Mouse (Mus musculus): ENCODE data around the gene Tfcp2. TPM values are rescaled to one million over a fixed set of nuclear protein-coding genes. Genes with fewer than 3 reads are reported as not detected.

Tfcp2 gene
- polyA plus RNA-seq, 1 experiment from 2014 or later = 32.5 TPM

GRCm38 (mm10) chr15:100585931-100586330 is 34.1 kb upstream of the Tfcp2 start:
- Histone ChIP-seq H3K4me1 (no peaks in the 10 kb centered on the region), H3K36me3 (peaks cover 42% of the 10 kb centered on the region), H3K9ac (no peak overlapping the region), H3K4me2 (no peak overlapping the region), H3K27me3 (no peaks in the 10 kb centered on the region), H3K4me3 (no peak overlapping the region), H3K9me3 (no peaks in the 10 kb centered on the region), H3K27ac (no peak overlapping the region)
- WGBS = 90% methylated on average over 16 of the region's 16 CpGs
- ATAC-seq (ENCODE audit: insufficient number of reproducible peaks, insufficient read depth, low FRiP score, low TSS enrichment, low read depth) = no peak

GRCm38 (mm10) chr15:100580108-100580507 is 28.3 kb upstream of the Tfcp2 start:
- no peaks in the 10 kb centered on the region for H3K9me3 ChIP-seq
- no peaks in the 10 kb centered on the region for H3K4me1 ChIP-seq
- peaks cover 40% of the 10 kb centered on the region for H3K36me3 ChIP-seq
- no peak overlapping the region for H3K4me3 ChIP-seq
- ATAC-seq (ENCODE audit: insufficient number of reproducible peaks, insufficient read depth, low FRiP score, low TSS enrichment, low read depth) = no peak
- H3K27me3 ChIP-seq = no peaks in the 10 kb centered on the region
- no peak overlapping the region for H3K27ac ChIP-seq
- no peak overlapping the region for H3K4me2 ChIP-seq
- no peak overlapping the region for H3K9ac ChIP-seq
- 86% methylated on average over 10 of the region's 10 CpGs for WGBS

GRCm38 (mm10) chr15:100577972-100578371 is 26.2 kb upstream of the Tfcp2 start:
- Histone ChIP-seq H3K27me3 (no peaks in the 10 kb centered on the region), H3K27ac (no peak overlapping the region), H3K4me2 (no peak overlapping the region), H3K9ac (no peak overlapping the region), H3K4me1 (peaks cover 20% of the 10 kb centered on the region), H3K36me3 (peaks cover 32% of the 10 kb centered on the region), H3K4me3 (no peak overlapping the region), H3K9me3 (no peaks in the 10 kb centered on the region)
- WGBS = 75% methylated on average over 16 of the region's 16 CpGs
- ATAC-seq (ENCODE audit: insufficient number of reproducible peaks, insufficient read depth, low FRiP score, low TSS enrichment, low read depth) = no peak

GRCm38 (mm10) chr15:100576810-100577209 is 25.0 kb upstream of the Tfcp2 start:
- H3K4me2 ChIP-seq = no peak overlapping the region
- no peak overlapping the region for H3K27ac ChIP-seq
- H3K9me3 ChIP-seq = no peaks in the 10 kb centered on the region
- WGBS = 83% methylated on average over 6 of the region's 6 CpGs
- H3K36me3 ChIP-seq = peaks cover 27% of the 10 kb centered on the region
- peaks cover 20% of the 10 kb centered on the region for H3K4me1 ChIP-seq
- no peaks in the 10 kb centered on the region for H3K27me3 ChIP-seq
- no peak for ATAC-seq (ENCODE audit: insufficient number of reproducible peaks, insufficient read depth, low FRiP score, low TSS enrichment, low read depth)
- H3K4me3 ChIP-seq = no peak overlapping the region
- H3K9ac ChIP-seq = no peak overlapping the region

- Histone ChIP-seq H3K4me2 (no peak overlapping the region), H3K27ac (no peak overlapping the region), H3K27me3 (no peaks in the 10 kb centered on the region), H3K4me1 (peaks cover 20% of the 10 kb centered on the region), H3K36me3 (peaks cover 27% of the 10 kb centered on the region), H3K9ac (no peak overlapping the region), H3K4me3 (no peak overlapping the region), H3K9me3 (no peaks in the 10 kb centered on the region)
- WGBS = 80% methylated on average over 6 of the region's 6 CpGs
- no peak for ATAC-seq (ENCODE audit: insufficient number of reproducible peaks, insufficient read depth, low FRiP score, low TSS enrichment, low read depth)
Measured at GRCm38 (mm10) chr15:100576392-100576791, 24.6 kb upstream of the Tfcp2 start.

- H3K4me2 ChIP-seq = no peak overlapping the region
- H3K4me1 ChIP-seq = peaks cover 20% of the 10 kb centered on the region
- no peak overlapping the region for H3K4me3 ChIP-seq
- H3K27me3 ChIP-seq = no peaks in the 10 kb centered on the region
- peaks cover 22% of the 10 kb centered on the region for H3K36me3 ChIP-seq
- ATAC-seq (ENCODE audit: insufficient number of reproducible peaks, insufficient read depth, low FRiP score, low TSS enrichment, low read depth) = no peak
- 90% methylated on average over 12 of the region's 12 CpGs for WGBS
- no peaks in the 10 kb centered on the region for H3K9me3 ChIP-seq
- H3K9ac ChIP-seq = no peak overlapping the region
- no peak overlapping the region for H3K27ac ChIP-seq
Measured at GRCm38 (mm10) chr15:100575366-100575765, 23.6 kb upstream of the Tfcp2 start.

- H3K9me3 ChIP-seq = no peaks in the 10 kb centered on the region
- WGBS = 81% methylated on average over 2 of the region's 2 CpGs
- H3K4me3 ChIP-seq = no peak overlapping the region
- no peak overlapping the region for H3K4me2 ChIP-seq
- peaks cover 16% of the 10 kb centered on the region; the same call in 1 of the 2 replicates for H3K36me3 ChIP-seq
- peak overlapping the region; percentile 1; the same call in 1 of the 2 replicates for H3K9ac ChIP-seq
- H3K27me3 ChIP-seq = no peaks in the 10 kb centered on the region
- H3K4me1 ChIP-seq = peaks cover 20% of the 10 kb centered on the region
- ATAC-seq (ENCODE audit: insufficient number of reproducible peaks, insufficient read depth, low FRiP score, low TSS enrichment, low read depth) = no peak
- H3K27ac ChIP-seq = peak overlapping the region; percentile 29
Measured at GRCm38 (mm10) chr15:100574378-100574777, 22.6 kb upstream of the Tfcp2 start.

- H3K4me2 ChIP-seq = no peak overlapping the region
- H3K9ac ChIP-seq = peak overlapping the region; percentile 1; the same call in 1 of the 2 replicates
- peaks cover 16% of the 10 kb centered on the region; the same call in 1 of the 2 replicates for H3K36me3 ChIP-seq
- no peaks in the 10 kb centered on the region for H3K27me3 ChIP-seq
- 0 out of 2 replicates have a peak, but pooled peaks have one; percentile 32 for ATAC-seq (ENCODE audit: insufficient number of reproducible peaks, insufficient read depth, low FRiP score, low TSS enrichment, low read depth)
- peak overlapping the region; percentile 60 for H3K27ac ChIP-seq
- no peaks in the 10 kb centered on the region for H3K9me3 ChIP-seq
- H3K4me3 ChIP-seq = no peak overlapping the region
- peaks cover 20% of the 10 kb centered on the region for H3K4me1 ChIP-seq
- WGBS = 36% methylated on average over 6 of the region's 6 CpGs
Measured at GRCm38 (mm10) chr15:100573946-100574345, 22.1 kb upstream of the Tfcp2 start.

GRCm38 (mm10) chr15:100569239-100569638 is 17.4 kb upstream of the Tfcp2 start:
- no peak overlapping the region for H3K27ac ChIP-seq
- no peaks in the 10 kb centered on the region for H3K36me3 ChIP-seq
- H3K4me2 ChIP-seq = no peak overlapping the region
- WGBS = 71% methylated on average over 3 of the region's 3 CpGs
- H3K9ac ChIP-seq = no peak overlapping the region
- H3K27me3 ChIP-seq = no peaks in the 10 kb centered on the region
- H3K4me1 ChIP-seq = peaks cover 12% of the 10 kb centered on the region
- ATAC-seq (ENCODE audit: insufficient number of reproducible peaks, insufficient read depth, low FRiP score, low TSS enrichment, low read depth) = no peak
- no peak overlapping the region for H3K4me3 ChIP-seq
- H3K9me3 ChIP-seq = no peaks in the 10 kb centered on the region

GRCm38 (mm10) chr15:100566531-100566930 is 14.7 kb upstream of the Tfcp2 start:
- WGBS = 64% methylated on average over 2 of the region's 2 CpGs
- Histone ChIP-seq H3K9ac (no peak overlapping the region), H3K27me3 (no peaks in the 10 kb centered on the region), H3K4me2 (no peak overlapping the region), H3K9me3 (no peaks in the 10 kb centered on the region), H3K4me1 (no peaks in the 10 kb centered on the region), H3K4me3 (no peak overlapping the region), H3K36me3 (no peaks in the 10 kb centered on the region), H3K27ac (no peak overlapping the region)
- no peak for ATAC-seq (ENCODE audit: insufficient number of reproducible peaks, insufficient read depth, low FRiP score, low TSS enrichment, low read depth)

GRCm38 (mm10) chr15:100557705-100558433 is 6.1 kb upstream of the Tfcp2 start:
- H3K27ac ChIP-seq = no peak overlapping the region

GRCm38 (mm10) chr15:100556378-100556777 is 4.6 kb upstream of the Tfcp2 start:
- WGBS = 90% methylated on average over 9 of the region's 9 CpGs
- H3K36me3 ChIP-seq = no peaks in the 10 kb centered on the region
- no peaks in the 10 kb centered on the region for H3K4me1 ChIP-seq
- no peak overlapping the region for H3K4me3 ChIP-seq
- H3K9me3 ChIP-seq = no peaks in the 10 kb centered on the region
- H3K27ac ChIP-seq = no peak overlapping the region
- no peak overlapping the region for H3K4me2 ChIP-seq
- H3K9ac ChIP-seq = no peak overlapping the region
- no peaks in the 10 kb centered on the region for H3K27me3 ChIP-seq
- no peak for ATAC-seq (ENCODE audit: insufficient number of reproducible peaks, insufficient read depth, low FRiP score, low TSS enrichment, low read depth)

More at GRCm38 (mm10) chr15:100557705-100558433, 6.1 kb upstream of the Tfcp2 start:
- no peaks in the 10 kb centered on the region for H3K36me3 ChIP-seq
- no peaks in the 10 kb centered on the region for H3K4me1 ChIP-seq
- no peaks in the 10 kb centered on the region for H3K9me3 ChIP-seq
- WGBS = 76% methylated on average over 5 of the region's 5 CpGs
- H3K4me2 ChIP-seq = no peak overlapping the region
- no peak overlapping the region for H3K4me3 ChIP-seq
- no peak overlapping the region for H3K9ac ChIP-seq
- no peaks in the 10 kb centered on the region for H3K27me3 ChIP-seq
- ATAC-seq (ENCODE audit: insufficient number of reproducible peaks, insufficient read depth, low FRiP score, low TSS enrichment, low read depth) = no peak

All from embryonic facial prominence, embryonic 13.5 days (tissue).